Mouse (Mus musculus): ENCODE data around the gene Pcsk5. TPM values are rescaled to one million over a fixed set of nuclear protein-coding genes. Genes with fewer than 3 reads are reported as not detected.

Pcsk5 gene
- polyA plus RNA-seq (2014; fragmentation: Illumina TruSeq; extraction: RNeasy Lipid Tissue Mini Kit (QIAGEN cat#74804); ENCODE audit: low read depth, low replicate concordance): 8.2 TPM

GRCm38 (mm10) chr19:17837471-17837859, at the start of gene Pcsk5:
Gene Pcsk5, minus strand, starts transcription at chr19:17837632.

DNA sequence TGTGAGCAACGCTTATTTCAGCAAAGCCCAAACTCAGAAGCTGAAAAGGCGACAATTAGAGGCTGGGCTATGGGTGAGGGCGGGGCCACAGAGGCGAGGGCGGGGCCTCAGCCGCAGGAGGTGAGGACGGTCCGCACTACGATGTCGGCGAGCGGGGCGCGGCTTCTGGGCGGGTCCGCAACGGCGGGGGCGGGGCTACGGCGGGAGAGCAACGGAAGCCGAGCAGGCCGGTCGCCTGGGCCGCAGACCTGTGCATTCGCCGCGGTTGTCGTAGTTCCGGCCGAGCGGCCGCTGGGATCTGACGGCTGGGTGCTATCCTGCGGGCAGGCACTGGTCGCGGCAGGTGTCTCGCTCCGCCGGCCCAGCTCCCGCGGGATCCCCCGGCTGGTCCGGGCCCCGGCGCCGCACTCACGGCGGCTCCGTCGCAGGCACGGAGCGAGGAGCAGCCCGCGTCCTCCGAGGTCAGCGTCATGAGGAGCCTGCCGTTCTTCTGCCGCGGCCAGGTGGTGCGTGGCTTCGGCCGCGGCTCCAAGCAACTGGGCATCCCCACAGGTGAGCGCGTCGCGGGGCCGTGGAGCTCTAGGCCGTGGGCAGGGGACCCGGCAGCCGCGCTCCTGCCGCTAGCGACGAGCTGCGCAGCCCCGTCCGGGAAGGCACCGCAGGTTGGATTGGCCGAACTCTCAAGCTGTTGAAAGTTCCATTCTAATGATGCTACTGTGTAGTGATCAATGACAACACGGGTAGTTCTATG, 443.4 kb downstream of the Pcsk5 start, which contains the start of gene Rfk:
Gene Rfk, plus strand, starts transcription at position 203 of the 751 bp plus-strand sequence.

Data from kidney, adult 10 weeks (tissue).